Mouse (Mus musculus): ENCODE results near the gene Brf1.

DNA sequence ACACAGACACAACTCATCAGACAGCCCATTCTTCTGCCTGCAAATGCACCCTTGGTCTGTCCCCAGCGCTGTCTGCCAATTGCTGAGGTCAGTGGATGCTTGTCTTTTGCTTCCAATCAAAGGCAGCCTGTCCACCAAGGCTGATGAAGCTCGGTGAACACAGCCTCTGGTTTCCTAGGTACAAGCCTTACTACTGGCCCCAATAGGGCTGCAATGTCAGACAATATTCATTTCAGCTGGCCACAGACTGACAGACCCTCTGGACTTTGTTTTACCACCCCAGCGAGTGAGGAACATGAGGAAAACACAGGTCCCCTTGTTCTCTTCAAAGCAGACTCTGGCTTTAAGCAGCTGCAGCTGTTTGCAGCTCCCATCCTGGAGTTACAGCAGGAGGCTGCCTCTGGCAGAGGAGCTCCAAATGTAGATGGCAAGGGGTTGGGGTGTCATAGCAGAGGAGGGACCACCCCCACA lies 12.6 kb upstream of the Brf1 start:
- no peak for TF ChIP-seq CTCF (IDR thresholded peaks at IDR 0.05; ENCODE audit: low read depth, low read length)
- no peak for TF ChIP-seq POLR2A (IDR thresholded peaks at IDR 0.05; ENCODE audit: insufficient read depth, low read length)
